Mouse (Mus musculus) intestine, embryonic 15.5 days (tissue): ENCODE measurements around the gene Gsc2. TPM values are rescaled to one million over a fixed set of nuclear protein-coding genes. Genes with fewer than 3 reads are reported as not detected.

Experiments
- ATAC-seq: fragments of 200-750 bp; cut with Nextera tagmentation; 2 replicates; pipeline ENCODE4 v1.8.0; 2017; ENCODE audit warnings: moderate TSS enrichment, moderate library complexity
- H3K27ac ChIP-seq: fragments of 300-500 bp; sonication (generic); 2 replicates; pipeline ENCODE4 v1.5.1; 2015; ENCODE audit warnings: mild to moderate bottlenecking, inconsistent platforms
- H3K27me3 ChIP-seq: fragments of 300-500 bp; sonication (generic); replicated peaks from 2 replicates; pipeline ENCODE4 v1.6.1; 2015; ENCODE audit warnings: inconsistent platforms
- H3K36me3 ChIP-seq: fragments of 300-500 bp; sonication (generic); 2 replicates; pipeline ENCODE4 v1.6.1; 2015; ENCODE audit warnings: inconsistent platforms
- H3K4me1 ChIP-seq: fragments of 300-500 bp; sonication (generic); replicated peaks from 2 replicates; pipeline ENCODE4 v1.6.1; 2015; ENCODE audit warnings: inconsistent platforms
- H3K4me2 ChIP-seq: fragments of 300-500 bp; sonication (generic); replicated peaks from 2 replicates; pipeline ENCODE4 v1.6.1; 2015; ENCODE audit warnings: mild to moderate bottlenecking, inconsistent platforms
- H3K4me3 ChIP-seq: fragments of 300-500 bp; sonication (generic); replicated peaks from 2 replicates; pipeline ENCODE4 v1.5.1; 2015; ENCODE audit warnings: inconsistent platforms
- H3K9ac ChIP-seq: fragments of 300-500 bp; sonication (generic); 2 replicates; pipeline ENCODE4 v1.6.1; 2015; ENCODE audit warnings: inconsistent platforms
- H3K9me3 ChIP-seq: fragments of 300-500 bp; sonication (generic); 2 replicates; pipeline ENCODE4 v1.6.1; 2016; ENCODE audit warnings: inconsistent platforms
- WGBS: fragments of 180-500 bp; shearing (Covaris S2); methylation state at CpG from one replicate; pipeline ENCODE4 v1.1.7; 2015; 5-methylcytosine and 5-hydroxymethylcytosine counted together
- polyA plus RNA-seq: library from polyadenylated mRNA; unstranded; fragments of >200 nt; fragmentation: Nextera tagmentation; extraction: Ambion mirVana; gene quantifications from 2 replicates; pipeline ENCODE4 v1.2.1, GENCODE M21; 2015

The Gsc2 gene
- polyA plus RNA-seq, 1 experiment from 2014 or later: not detected

DNA sequence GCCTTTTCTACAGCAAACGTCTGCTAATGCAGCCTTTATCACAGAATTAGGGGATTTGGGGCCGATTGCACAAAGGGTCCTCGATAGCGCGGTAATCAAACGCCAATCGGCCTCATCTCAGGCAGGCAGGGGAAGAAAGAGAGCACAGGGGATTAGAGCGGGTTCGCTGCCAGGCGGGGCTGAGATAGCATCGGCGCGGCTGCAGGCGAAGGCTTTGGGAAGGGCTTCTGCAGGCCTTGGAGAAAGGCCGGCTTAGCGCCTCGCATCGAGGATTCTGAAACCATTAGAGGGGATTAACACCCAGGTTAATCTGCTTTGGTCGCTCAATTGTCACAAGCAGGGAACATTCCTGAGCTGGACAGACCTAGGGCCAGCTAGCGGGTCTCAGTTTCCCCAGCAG is 5.7 kb upstream of the Gsc2 start:
- no peak for ATAC-seq
- Histone ChIP-seq H3K36me3 (peaks cover 6% of the 10 kb centered on the region), H3K4me3 (no peak overlapping the region), H3K4me2 (peak overlapping the region; percentile 83), H3K4me1 (peaks cover 21% of the 10 kb centered on the region), H3K9ac (peak overlapping the region; percentile 95), H3K27ac (no peak overlapping the region), H3K9me3 (no peaks in the 10 kb centered on the region), H3K27me3 (peaks cover 31% of the 10 kb centered on the region)
- 14% methylated on average over 20 of the region's 20 CpGs for WGBS

DNA sequence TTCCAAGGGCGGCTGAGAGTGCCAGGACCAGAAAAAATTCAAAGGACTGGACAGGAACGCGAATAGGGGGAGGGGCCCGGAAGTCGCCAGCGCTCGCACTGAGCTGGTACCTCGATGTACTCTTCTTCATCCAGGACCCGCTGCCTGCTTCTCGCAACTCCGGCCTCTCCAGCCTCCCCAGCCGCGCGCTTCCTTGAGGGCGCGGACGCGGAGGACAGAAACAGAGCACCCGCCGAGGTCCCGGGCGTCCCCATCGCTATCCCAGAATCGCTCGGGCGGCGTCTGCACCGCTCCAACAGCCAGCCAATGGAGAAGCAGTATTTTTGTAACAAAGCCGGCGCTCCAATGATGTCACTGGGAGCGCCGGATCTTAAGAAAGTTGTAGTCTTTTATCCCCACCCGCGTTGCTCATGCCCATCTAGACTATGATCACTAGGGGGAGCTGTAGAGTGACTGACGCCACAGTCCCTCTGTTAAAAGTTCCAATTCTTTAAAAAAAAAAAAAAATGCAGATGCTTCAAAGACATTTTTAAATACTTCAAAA is 3.7 kb downstream of the Gsc2 start, which contains the start of gene Ess2:
Gene Ess2, minus strand, starts transcription at position 297 of the 544 bp plus-strand sequence.
- H3K4me3 ChIP-seq: peak within 1 kb of the TSS; percentile 69
- H3K27me3 ChIP-seq: peaks cover 46% of the 10 kb centered on the region
- peak within 1 kb of the TSS; percentile 34; the same call in 1 of the 2 replicates for H3K27ac ChIP-seq
- H3K9me3 ChIP-seq: no peaks in the 10 kb centered on the region
- peaks cover 16% of the 10 kb centered on the region for H3K36me3 ChIP-seq
- ATAC-seq: peak; percentile 97
- H3K9ac ChIP-seq: peak within 1 kb of the TSS; percentile 59
- under 1% methylated on average over 35 of the region's 35 CpGs for WGBS
- H3K4me2 ChIP-seq: peak within 1 kb of the TSS; percentile 78
- H3K4me1 ChIP-seq: peaks cover 20% of the 10 kb centered on the region

DNA sequence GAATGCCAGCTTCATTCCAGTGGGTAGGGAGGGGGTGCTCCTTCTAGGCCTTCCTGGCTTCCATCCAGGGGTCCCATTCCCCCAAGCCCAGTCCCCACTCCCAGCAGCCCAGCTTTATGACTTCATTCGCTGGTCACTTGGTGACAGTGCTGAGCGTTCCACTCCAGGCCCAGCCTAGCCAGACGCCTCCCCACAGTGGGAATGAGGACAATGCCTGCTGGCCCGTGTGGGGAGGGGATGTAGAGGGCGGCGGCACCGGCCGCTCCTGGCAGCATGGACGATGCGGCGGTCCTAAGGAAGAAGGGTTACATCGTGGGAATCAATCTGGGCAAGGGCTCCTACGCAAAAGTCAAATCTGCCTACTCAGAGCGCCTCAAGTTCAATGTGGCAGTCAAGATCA is 16.4 kb downstream of the Gsc2 start, which contains the start of the genes Dgcr2 and Tssk2:
Gene Dgcr2, minus strand, starts transcription at position 101 of the 400 bp plus-strand sequence.
Gene Tssk2, plus strand, starts transcription at position 176 of the 400 bp plus-strand sequence.
- Histone ChIP-seq H3K27me3 (no peaks in the 10 kb centered on the region), H3K27ac (no peak within 1 kb of the TSS), H3K36me3 (peaks cover 25% of the 10 kb centered on the region), H3K9me3 (no peaks in the 10 kb centered on the region), H3K4me3 (no peak within 1 kb of the TSS), H3K9ac (no peak within 1 kb of the TSS), H3K4me2 (no peak within 1 kb of the TSS), H3K4me1 (no peaks in the 10 kb centered on the region)
- no peak for ATAC-seq
- 93% methylated on average over 14 of the region's 14 CpGs for WGBS

DNA sequence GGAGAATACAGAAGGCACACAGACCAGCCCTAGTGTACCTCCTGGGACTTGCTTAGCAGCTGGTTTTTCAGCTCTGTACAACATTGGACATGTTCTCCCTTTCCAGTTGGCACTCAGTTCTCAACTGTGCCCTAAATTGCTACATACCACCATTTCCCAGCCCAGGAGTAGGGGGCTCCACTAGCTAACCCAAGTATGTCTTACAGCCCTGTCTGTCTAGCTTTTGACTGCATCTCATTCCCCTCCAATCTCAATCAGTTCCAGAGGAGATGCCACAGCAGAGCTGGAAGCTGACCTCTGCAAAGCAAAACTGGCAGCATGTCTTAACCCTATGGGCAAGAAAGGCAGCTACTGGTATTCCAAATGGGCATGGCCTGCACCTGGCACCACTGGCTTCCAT is 18.8 kb downstream of the Gsc2 start:
- Histone ChIP-seq H3K4me2 (no peak overlapping the region), H3K4me1 (peaks cover 6% of the 10 kb centered on the region; the same call in 1 of the 2 replicates), H3K27ac (no peak overlapping the region), H3K9ac (no peak overlapping the region), H3K36me3 (peaks cover 4% of the 10 kb centered on the region), H3K27me3 (no peaks in the 10 kb centered on the region), H3K4me3 (no peak overlapping the region), H3K9me3 (no peaks in the 10 kb centered on the region)
- ATAC-seq: no peak

DNA sequence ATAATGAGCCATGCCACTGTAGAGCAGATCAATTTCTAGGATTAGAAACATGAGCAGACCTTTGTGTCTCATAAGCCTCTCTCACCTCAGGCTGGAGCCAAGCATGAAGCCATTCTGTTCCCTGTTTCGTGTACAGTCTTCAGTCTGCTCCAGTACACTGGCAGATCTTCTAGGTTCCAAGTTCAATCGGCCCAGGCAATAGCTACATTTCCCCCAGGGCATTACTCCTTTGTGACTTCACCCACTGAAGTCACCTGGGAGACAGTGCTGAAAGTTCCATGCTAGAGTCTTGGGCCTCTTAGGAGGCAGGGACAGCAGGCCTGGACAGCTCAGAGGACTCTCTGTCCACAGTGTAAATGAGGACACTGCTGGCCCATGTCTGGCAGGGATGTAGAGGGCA is 20.9 kb downstream of the Gsc2 start, which contains the start of gene Tssk1:
Gene Tssk1, plus strand, starts transcription at position 301 of the 400 bp plus-strand sequence.
- Histone ChIP-seq H3K4me3 (no peak within 1 kb of the TSS), H3K9ac (no peak within 1 kb of the TSS), H3K4me1 (peaks cover 19% of the 10 kb centered on the region), H3K4me2 (no peak within 1 kb of the TSS), H3K36me3 (no peaks in the 10 kb centered on the region), H3K27me3 (no peaks in the 10 kb centered on the region), H3K27ac (no peak within 1 kb of the TSS), H3K9me3 (no peaks in the 10 kb centered on the region)
- no peak for ATAC-seq
- WGBS: 78% methylated on average over 2 of the region's 2 CpGs

DNA sequence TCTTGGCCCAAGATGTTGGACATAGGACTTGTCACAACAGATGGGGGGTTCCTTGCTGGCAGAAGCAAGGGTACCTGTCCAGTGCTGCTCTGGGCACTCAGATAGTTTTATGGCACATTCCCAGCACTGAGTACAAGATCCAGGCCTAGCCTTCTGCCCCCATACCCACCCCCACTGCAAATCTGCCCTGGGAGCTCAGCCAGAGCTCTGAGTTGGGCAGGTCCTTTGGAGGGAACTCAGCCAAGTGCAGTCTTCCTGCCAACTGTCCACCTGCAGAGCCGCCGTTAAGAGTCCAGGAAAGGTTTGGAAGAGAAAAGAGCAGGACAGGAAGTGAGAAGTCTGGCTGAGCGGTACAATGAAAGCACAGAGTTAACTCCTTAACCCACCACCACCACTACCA is 22.3 kb downstream of the Gsc2 start:
- Histone ChIP-seq H3K27me3 (no peaks in the 10 kb centered on the region), H3K4me1 (peaks cover 19% of the 10 kb centered on the region), H3K27ac (no peak overlapping the region), H3K4me2 (no peak overlapping the region), H3K4me3 (no peak overlapping the region), H3K36me3 (no peaks in the 10 kb centered on the region), H3K9ac (no peak overlapping the region), H3K9me3 (no peaks in the 10 kb centered on the region)
- WGBS: 47% methylated on average over 3 of the region's 3 CpGs
- no peak for ATAC-seq

DNA sequence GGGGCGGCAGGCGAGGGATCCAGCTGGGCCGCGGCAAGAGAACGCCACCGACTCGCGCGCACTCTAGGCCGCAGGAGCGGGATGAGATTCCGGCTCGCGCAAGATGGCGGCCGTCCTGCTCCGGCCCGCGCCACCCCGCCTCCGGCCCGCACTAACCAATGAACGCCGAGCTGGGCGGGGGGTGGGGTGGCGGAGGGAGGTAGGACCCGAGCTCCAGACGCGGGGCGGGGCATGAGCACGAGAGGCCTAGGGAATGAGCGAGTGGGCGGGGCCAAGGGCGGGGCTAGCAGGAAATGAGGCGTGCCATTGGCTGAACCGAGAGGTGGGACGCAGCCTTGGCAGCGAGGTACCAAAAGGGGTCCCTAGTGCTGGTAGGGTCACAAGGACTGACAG is 23.3 kb downstream of the Gsc2 start, which contains the start of gene Gm20518:
Gene Gm20518, minus strand, starts transcription at position 105 of the 393 bp plus-strand sequence.
- peak within 1 kb of the TSS; percentile 78 for H3K4me2 ChIP-seq
- ATAC-seq: peak; percentile 98

DNA sequence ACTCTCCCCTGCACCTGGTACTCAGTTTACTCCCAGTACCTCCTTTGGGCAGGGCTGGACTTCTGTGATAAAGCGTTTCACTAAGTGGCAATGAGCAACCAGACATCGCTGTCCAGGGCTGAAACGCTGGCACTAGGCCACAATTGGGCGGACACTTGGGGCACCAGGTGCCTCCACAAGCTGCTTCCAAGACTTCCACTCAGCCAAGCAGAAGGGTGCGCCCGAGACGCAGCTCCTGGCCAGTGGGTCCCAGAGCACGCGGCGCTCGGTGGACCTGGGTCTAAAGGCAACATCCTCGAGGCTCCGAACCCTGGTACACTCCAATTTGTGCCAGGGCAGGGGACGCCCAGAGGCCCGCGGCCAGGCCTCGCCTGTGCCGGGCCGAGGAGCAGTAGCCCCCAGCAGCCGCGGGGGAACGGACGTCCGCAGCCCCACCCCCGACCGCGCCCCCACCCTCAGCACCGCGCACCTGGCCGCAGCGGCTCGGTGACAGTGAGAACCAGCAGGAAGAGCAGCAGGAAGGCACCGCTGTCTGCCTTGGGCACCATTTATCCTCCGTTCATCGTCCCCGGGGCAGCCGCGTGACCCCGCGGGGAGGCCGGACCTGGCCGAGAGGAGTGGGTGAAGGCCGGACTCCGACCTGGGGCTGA is 23.8 kb downstream of the Gsc2 start:
- H3K9me3 ChIP-seq: no peaks in the 10 kb centered on the region
- 0% methylated on average over 44 of the region's 44 CpGs for WGBS
- no peaks in the 10 kb centered on the region for H3K36me3 ChIP-seq

More for the DNA sequence above, 23.3 kb downstream of the Gsc2 start, which contains the start of gene Gm20518:
- H3K27ac ChIP-seq: peak within 1 kb of the TSS; percentile 92
- no peaks in the 10 kb centered on the region for H3K9me3 ChIP-seq
- H3K9ac ChIP-seq: peak within 1 kb of the TSS; percentile 97
- H3K27me3 ChIP-seq: no peaks in the 10 kb centered on the region
- no peaks in the 10 kb centered on the region for H3K36me3 ChIP-seq
- 0% methylated on average over 38 of the region's 38 CpGs for WGBS
- H3K4me3 ChIP-seq: peak within 1 kb of the TSS; percentile 83
- H3K4me1 ChIP-seq: peaks cover 19% of the 10 kb centered on the region

DNA sequence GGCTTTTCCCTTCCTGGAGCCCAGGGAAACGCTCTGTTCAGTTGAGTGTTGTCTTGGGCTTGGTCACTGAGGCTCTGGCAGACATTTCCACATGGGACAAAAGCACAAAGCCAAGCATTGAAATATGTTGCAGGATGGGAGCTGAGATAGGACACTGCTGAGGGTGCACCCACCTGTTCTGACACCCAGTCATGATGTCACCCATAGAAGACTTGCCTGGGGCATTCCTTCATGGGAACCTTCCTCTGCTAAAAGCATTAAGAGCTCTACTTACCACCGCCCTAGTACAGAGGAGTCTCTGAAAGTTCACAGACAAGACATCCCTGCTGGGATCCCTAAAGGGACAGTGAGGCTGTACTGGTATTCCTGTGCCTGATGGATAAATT is 24.5 kb downstream of the Gsc2 start:
- Histone ChIP-seq H3K4me1 (peaks cover 23% of the 10 kb centered on the region), H3K27me3 (no peaks in the 10 kb centered on the region), H3K9me3 (no peaks in the 10 kb centered on the region), H3K4me2 (peak overlapping the region; percentile 71), H3K4me3 (peak overlapping the region; percentile 83), H3K9ac (peak overlapping the region; percentile 97), H3K36me3 (no peaks in the 10 kb centered on the region), H3K27ac (no peak overlapping the region)
- no peak for ATAC-seq
- 43% methylated on average over 2 of the region's 2 CpGs for WGBS

More for the DNA sequence above, 23.8 kb downstream of the Gsc2 start:
- Histone ChIP-seq H3K27me3 (no peaks in the 10 kb centered on the region), H3K9ac (peak overlapping the region; percentile 97), H3K4me1 (peaks cover 20% of the 10 kb centered on the region), H3K4me3 (peak overlapping the region; percentile 83), H3K4me2 (peak overlapping the region; percentile 71), H3K27ac (peak overlapping the region; percentile 92)
- ATAC-seq: peak; percentile 78

DNA sequence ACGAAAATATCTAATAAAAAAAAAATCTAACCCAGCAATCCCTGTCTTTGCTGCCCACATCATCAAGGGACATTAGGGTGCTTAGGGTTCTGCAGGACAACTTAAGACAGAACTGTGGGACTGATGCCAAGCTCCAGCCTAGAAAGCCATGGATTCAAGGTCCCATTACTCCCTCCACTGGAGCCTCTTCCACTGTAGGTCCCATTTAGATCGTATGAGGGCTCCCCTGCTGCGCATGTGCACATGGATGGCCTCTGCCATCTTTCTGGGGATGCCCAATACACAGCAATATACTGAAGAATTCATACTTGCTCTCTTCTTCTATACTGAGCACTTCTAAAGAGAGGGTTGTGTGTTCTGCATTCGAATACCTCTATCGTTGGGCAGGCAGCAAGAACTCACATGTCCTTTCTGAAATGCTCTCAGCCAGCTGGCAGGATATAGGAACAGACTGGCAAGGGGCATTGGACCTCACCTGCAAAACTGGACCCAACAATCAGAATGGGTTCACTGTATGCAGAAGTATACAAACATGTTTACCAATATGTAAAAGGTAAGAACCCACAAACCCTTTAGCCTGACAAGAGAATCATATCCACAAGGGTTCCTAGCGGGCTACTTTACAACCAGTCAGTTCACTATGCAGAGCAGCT is 25.0 kb downstream of the Gsc2 start:
- H3K9ac ChIP-seq: no peak overlapping the region
- H3K9me3 ChIP-seq: no peaks in the 10 kb centered on the region
- H3K36me3 ChIP-seq: no peaks in the 10 kb centered on the region
- peak overlapping the region; percentile 83; the same call in 1 of the 2 replicates for H3K4me3 ChIP-seq
- H3K27ac ChIP-seq: no peak overlapping the region
- H3K27me3 ChIP-seq: no peaks in the 10 kb centered on the region
- H3K4me1 ChIP-seq: peaks cover 23% of the 10 kb centered on the region
- ATAC-seq: no peak
- H3K4me2 ChIP-seq: peak overlapping the region; percentile 71
- 84% methylated on average over 6 of the region's 6 CpGs for WGBS

DNA sequence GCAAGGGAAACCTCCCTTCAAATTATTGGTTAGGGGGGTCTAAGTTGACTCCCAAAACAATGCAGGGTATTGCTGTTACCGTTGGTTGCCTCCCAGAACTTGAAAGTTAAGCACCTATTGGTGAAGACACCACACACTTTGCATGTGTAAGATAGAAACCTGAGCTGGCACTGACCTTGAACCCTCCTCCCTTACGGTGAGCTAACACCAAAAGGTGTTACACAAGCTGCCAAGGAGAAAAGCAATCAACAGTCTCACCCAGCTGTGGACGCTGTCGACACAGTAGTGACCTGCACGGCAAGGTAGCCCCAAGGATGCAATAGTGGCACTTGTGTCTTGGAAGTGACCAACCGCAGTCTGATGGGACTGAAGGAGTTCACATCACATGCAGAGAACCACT is 30.7 kb downstream of the Gsc2 start:
- ATAC-seq: no peak
- H3K36me3 ChIP-seq: 0 out of 2 replicates have a peak, but pooled peaks cover 5% of the 10 kb centered on the region
- no peaks in the 10 kb centered on the region for H3K27me3 ChIP-seq
- H3K9me3 ChIP-seq: no peaks in the 10 kb centered on the region
- WGBS: 72% methylated on average over 6 of the region's 6 CpGs
- no peak overlapping the region for H3K27ac ChIP-seq
- H3K4me3 ChIP-seq: no peak overlapping the region
- no peak overlapping the region for H3K9ac ChIP-seq
- H3K4me2 ChIP-seq: no peak overlapping the region
- 0 out of 2 replicates have a peak, but pooled peaks cover 14% of the 10 kb centered on the region for H3K4me1 ChIP-seq

DNA sequence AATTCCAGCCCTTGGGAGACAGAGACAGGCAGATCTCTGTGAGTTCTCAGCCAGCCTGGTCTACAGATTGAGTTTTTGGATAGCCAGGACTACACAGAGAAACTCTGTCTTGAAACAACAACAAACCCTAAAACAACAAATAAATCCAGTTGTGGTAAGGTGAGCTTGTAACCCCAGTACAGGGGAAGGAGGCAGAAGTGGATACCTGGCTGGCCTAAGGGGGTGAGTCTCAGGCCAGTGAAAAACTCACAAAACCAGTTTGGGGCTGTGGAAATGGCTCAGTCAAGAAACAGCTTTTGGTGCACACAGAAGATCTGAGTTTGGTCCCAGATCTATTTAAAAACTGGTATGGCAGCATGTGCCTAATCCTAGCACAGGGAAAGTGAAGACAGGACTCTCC is 32.7 kb downstream of the Gsc2 start:
- no peak overlapping the region for H3K4me2 ChIP-seq
- H3K36me3 ChIP-seq: 0 out of 2 replicates have a peak, but pooled peaks cover 5% of the 10 kb centered on the region
- H3K4me1 ChIP-seq: 0 out of 2 replicates have a peak, but pooled peaks cover 14% of the 10 kb centered on the region
- ATAC-seq: no peak
- no peaks in the 10 kb centered on the region for H3K9me3 ChIP-seq
- no peak overlapping the region for H3K4me3 ChIP-seq
- no peak overlapping the region for H3K9ac ChIP-seq
- no peaks in the 10 kb centered on the region for H3K27me3 ChIP-seq
- H3K27ac ChIP-seq: no peak overlapping the region
